Mouse (Mus musculus): Measurements from ENCODE around the gene Hnrnpf. TPM values are rescaled to one million over a fixed set of nuclear protein-coding genes. Genes with fewer than 3 reads are reported as not detected.

Hnrnpf gene
- polyA plus RNA-seq, 1 experiment from 2014 or later, result 463 TPM

DNA sequence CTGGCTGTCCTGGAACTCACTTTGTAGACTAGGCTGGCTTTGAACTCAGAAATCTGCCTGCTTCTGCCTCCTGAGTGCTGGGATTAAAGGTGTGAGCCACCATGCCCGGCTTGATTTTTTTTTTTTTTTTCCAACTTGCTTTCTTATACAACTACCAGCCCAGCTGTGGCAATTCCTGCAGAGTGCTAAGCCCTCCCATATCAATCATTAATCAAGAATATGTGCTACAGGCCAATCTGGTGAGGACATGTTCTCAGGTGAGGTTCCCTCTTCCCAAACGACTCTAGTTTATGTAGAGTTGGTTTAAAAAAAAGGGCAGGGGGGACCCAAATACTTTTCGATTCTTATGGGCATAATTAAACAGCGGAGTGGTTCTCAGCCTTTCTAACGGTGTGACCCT is 2.3 kb upstream of the Hnrnpf start:
- H3K9me3 ChIP-seq, result no peaks in the 10 kb centered on the region
- no peak overlapping the region for H3K27ac ChIP-seq
- 84% methylated on average over 5 of the region's 5 CpGs for WGBS

DNA sequence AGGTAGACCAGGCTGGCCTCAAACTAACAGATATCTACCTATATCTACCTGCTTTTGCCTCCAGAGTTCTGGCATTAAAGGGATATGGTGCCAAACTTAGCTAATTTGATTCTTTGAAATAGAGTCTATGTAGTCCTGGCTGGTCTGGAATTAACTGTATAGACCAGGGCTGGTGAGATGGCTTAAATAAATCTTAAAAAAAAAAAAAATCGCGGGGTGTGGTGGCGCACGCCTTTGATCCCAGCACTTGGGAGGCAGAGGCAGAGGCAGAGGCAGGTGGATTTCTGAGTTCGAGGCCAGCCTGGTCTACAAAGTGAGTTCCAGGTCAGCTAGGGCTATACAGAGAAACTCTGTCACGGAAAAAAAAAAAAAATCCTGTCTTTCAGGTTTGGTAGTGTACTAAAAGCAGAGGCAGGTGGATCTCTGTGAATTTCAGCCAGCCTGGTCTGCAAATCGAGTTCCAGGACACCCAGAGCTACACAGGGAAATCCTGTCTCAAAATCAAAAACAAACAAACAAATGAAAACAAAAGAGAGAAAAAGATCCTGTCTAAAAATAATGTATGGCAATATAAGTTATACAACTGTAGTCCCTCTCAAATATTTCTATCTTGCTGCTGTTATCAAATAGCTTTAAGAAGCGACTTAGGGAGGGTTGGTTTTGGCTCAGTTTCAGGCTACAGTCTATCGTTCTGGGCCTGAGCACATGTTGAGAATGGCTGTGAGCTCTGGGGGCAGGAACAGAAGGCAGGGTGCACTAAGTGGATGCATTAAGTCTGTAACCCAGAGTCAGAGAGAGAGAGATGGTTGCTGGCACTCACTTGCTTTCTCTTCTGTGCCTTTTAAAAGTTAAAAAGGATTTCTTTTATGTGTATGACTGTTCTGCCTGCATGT is 1.6 kb downstream of the Hnrnpf start:
- H3K9ac ChIP-seq, result no peak overlapping the region
- 77% methylated on average over 9 of the region's 9 CpGs for WGBS
- peaks cover 5% of the 10 kb centered on the region; the same call in 1 of the 2 replicates for H3K4me1 ChIP-seq
- H3K4me2 ChIP-seq (replicated peaks), result no peak overlapping the region
- H3K36me3 ChIP-seq, result no peaks in the 10 kb centered on the region
- H3K27ac ChIP-seq, result no peak overlapping the region
- H3K9me3 ChIP-seq, result no peaks in the 10 kb centered on the region
- H3K4me3 ChIP-seq, result no peak overlapping the region
- no peaks in the 10 kb centered on the region for H3K27me3 ChIP-seq (replicated peaks)
- ATAC-seq (ENCODE audit: low FRiP score, low read depth), result no peak

More for the DNA sequence above, 2.3 kb upstream of the Hnrnpf start:
- H3K36me3 ChIP-seq, result no peaks in the 10 kb centered on the region
- H3K9ac ChIP-seq, result no peak overlapping the region
- ATAC-seq (ENCODE audit: low FRiP score, low read depth), result no peak
- no peaks in the 10 kb centered on the region for H3K4me1 ChIP-seq
- no peak overlapping the region for H3K4me2 ChIP-seq (replicated peaks)
- H3K27me3 ChIP-seq (replicated peaks), result no peaks in the 10 kb centered on the region
- no peak overlapping the region for H3K4me3 ChIP-seq

DNA sequence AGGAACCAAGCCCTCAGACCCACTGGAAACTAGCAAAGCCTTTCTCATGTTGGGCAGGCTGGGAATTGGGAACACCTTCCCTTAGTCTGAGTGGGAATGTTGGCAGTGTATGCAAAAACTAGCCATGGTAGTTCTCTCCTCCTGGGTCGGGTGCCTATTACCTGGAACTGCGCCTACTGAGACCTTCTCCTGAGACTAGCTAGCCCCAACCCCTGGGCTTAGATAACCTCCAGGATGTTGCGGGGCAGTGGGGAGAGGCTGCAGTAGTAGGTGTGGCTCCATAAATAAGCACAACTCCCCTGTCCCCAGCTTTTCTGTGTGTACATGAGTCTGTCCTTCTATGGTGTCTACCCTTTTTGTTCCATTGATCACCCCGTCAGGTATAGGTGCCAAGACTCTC is 2.4 kb downstream of the Hnrnpf start:
- no peak overlapping the region for H3K27ac ChIP-seq
- peaks cover 5% of the 10 kb centered on the region; the same call in 1 of the 2 replicates for H3K4me1 ChIP-seq
- no peaks in the 10 kb centered on the region for H3K27me3 ChIP-seq (replicated peaks)
- no peak overlapping the region for H3K4me2 ChIP-seq (replicated peaks)
- H3K36me3 ChIP-seq, result no peaks in the 10 kb centered on the region
- no peak for ATAC-seq (ENCODE audit: low FRiP score, low read depth)
- no peak overlapping the region for H3K4me3 ChIP-seq
- no peak overlapping the region for H3K9ac ChIP-seq
- 81% methylated on average over 4 of the region's 4 CpGs for whole genome bisulfite sequencing
- no peaks in the 10 kb centered on the region for H3K9me3 ChIP-seq

DNA sequence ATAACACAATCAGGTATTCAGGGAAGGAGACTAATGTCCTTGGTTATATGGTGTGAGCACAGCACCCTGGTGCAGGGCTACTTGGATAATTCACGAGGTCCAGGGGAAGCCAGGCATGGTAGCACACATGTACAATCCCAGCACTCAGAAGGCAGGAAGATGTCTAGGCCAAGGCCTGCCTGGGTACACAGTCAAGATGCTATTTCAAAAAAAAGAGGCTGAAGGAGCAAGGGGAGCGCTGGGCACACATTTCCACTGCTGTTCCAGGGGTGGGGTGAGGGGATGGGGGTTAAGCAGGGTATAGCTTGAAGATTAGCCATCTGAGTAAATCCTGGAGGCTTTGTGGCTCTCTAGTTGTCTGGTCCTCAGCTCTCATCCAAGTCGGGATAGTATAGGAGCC is 3.7 kb downstream of the Hnrnpf start:
- H3K4me2 ChIP-seq (replicated peaks), result no peak overlapping the region
- no peaks in the 10 kb centered on the region for H3K36me3 ChIP-seq
- no peak overlapping the region for H3K27ac ChIP-seq
- no peak for ATAC-seq (ENCODE audit: low FRiP score, low read depth)
- H3K9ac ChIP-seq, result no peak overlapping the region
- H3K4me3 ChIP-seq, result no peak overlapping the region
- H3K4me1 ChIP-seq, result peaks cover 17% of the 10 kb centered on the region
- no peaks in the 10 kb centered on the region for H3K9me3 ChIP-seq
- no peaks in the 10 kb centered on the region for H3K27me3 ChIP-seq (replicated peaks)
- 86% methylated on average over 3 of the region's 3 CpGs for WGBS

DNA sequence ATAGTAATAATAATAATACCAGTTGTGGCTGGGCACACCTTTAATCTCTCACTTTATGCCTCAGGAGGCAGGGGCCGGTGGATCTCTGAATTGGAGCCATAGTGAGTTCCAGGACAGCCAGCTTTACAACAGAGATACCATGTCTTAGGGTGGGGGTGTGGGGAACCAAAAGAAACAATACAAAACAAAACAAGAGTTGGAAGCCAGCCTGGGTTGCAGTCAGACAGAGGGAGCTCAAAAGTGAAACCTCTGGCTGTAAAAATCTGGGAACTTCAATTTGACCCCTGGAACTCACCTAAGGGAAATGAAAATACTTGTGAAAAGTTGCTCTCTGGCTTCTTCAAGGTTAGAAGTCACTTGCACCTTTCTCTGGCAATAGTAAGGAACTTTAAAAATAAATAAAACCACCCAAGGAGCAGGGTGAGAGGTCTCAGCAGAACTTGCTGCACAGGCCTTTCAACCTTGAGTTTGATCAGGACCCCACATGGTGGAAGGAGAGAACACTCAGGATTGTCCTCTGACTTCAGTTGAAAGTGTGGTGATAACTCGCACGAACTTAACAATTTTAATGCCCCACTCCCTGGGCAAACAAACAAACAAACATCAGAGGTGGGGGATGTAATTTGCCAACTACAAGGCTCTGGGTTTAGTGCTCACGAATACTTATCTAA is 5.3 kb downstream of the Hnrnpf start:
- Histone ChIP-seq H3K4me3 (0 out of 2 replicates have a peak overlapping the region, but pooled peaks have one; percentile 4), H3K9me3 (no peaks in the 10 kb centered on the region), H3K4me1 (peaks cover 27% of the 10 kb centered on the region), H3K27me3 (replicated peaks) (no peaks in the 10 kb centered on the region), H3K36me3 (no peaks in the 10 kb centered on the region), H3K4me2 (replicated peaks) (peak overlapping the region; percentile 97), H3K27ac (no peak overlapping the region), H3K9ac (peak overlapping the region; percentile 48; the same call in 1 of the 2 replicates)
- no peak for ATAC-seq (ENCODE audit: low FRiP score, low read depth)
- 27% methylated on average over 4 of the region's 4 CpGs for WGBS

- no peaks in the 10 kb centered on the region for H3K27me3 ChIP-seq (replicated peaks)
- H3K4me3 ChIP-seq, result peak overlapping the region; percentile 100
- H3K9me3 ChIP-seq, result no peaks in the 10 kb centered on the region
- ATAC-seq (ENCODE audit: low FRiP score, low read depth), result peak; percentile 42
- H3K27ac ChIP-seq, result no peak overlapping the region; the same call in 1 of the 2 replicates
- H3K4me1 ChIP-seq, result peaks cover 27% of the 10 kb centered on the region
- under 1% methylated on average over 25 of the region's 25 CpGs for WGBS
- peak overlapping the region; percentile 48 for H3K9ac ChIP-seq
- H3K4me2 ChIP-seq (replicated peaks), result peak overlapping the region; percentile 97
- H3K36me3 ChIP-seq, result no peaks in the 10 kb centered on the region
Measured at GRCm38 (mm10) chr6:117906015-117906531, 5.9 kb downstream of the Hnrnpf start.

DNA sequence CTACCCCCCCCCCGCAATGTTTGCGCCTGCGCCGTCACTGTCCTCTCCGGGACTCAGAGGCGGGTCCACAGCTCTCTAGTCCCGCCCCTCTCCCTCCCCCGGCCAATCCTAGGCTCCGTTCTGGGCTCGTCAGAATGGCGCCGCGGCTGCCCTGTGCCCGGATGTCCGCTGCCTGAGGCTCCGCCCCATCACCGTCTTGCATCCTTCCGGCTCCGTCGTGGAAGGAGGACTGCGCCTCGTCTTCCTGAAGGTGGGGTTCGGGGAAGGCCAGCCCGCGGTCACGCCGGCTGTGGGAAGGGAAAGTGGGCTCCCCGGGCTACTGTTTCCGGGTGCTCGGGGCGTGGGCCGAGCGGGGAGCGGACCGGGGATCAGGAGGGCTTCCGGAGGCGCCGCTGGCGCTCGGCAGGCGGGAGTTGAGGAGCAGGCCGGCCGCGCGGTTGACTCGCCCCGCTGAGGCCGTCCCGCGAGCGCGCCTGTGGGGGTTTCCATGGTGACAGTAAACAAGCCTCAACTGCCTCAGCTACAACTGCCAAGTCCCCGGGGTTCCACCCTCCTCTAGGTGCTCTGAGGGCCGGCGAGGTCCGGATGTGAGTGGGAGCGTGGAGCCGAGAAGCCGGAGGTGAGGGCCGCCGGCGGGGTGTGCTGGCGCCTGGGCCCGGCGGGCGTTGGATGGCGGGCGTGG is 6.6 kb downstream of the Hnrnpf start:
- H3K9ac ChIP-seq, result peak overlapping the region; percentile 93
- H3K4me1 ChIP-seq, result peaks cover 27% of the 10 kb centered on the region
- no peaks in the 10 kb centered on the region for H3K36me3 ChIP-seq
- peak overlapping the region; percentile 100 for H3K4me3 ChIP-seq
- peak overlapping the region; percentile 80 for H3K27ac ChIP-seq
- peak; percentile 98 for ATAC-seq (ENCODE audit: low FRiP score, low read depth)
- no peaks in the 10 kb centered on the region for H3K27me3 ChIP-seq (replicated peaks)
- no peaks in the 10 kb centered on the region for H3K9me3 ChIP-seq
- H3K4me2 ChIP-seq (replicated peaks), result peak overlapping the region; percentile 97
- WGBS, result under 1% methylated on average over 64 of the region's 68 CpGs

- no peaks in the 10 kb centered on the region for H3K9me3 ChIP-seq
- H3K27me3 ChIP-seq (replicated peaks), result no peaks in the 10 kb centered on the region
- peaks cover 27% of the 10 kb centered on the region for H3K4me1 ChIP-seq
- under 1% methylated on average over 70 of the region's 77 CpGs for WGBS
- H3K36me3 ChIP-seq, result no peaks in the 10 kb centered on the region
- peak overlapping the region; percentile 97 for H3K4me2 ChIP-seq (replicated peaks)
- ATAC-seq (ENCODE audit: low FRiP score, low read depth), result peak; percentile 52
- peak overlapping the region; percentile 80 for H3K27ac ChIP-seq
- H3K4me3 ChIP-seq, result peak overlapping the region; percentile 100
- H3K9ac ChIP-seq, result peak overlapping the region; percentile 93
Measured at GRCm38 (mm10) chr6:117907301-117907978, 7.3 kb downstream of the Hnrnpf start.

DNA sequence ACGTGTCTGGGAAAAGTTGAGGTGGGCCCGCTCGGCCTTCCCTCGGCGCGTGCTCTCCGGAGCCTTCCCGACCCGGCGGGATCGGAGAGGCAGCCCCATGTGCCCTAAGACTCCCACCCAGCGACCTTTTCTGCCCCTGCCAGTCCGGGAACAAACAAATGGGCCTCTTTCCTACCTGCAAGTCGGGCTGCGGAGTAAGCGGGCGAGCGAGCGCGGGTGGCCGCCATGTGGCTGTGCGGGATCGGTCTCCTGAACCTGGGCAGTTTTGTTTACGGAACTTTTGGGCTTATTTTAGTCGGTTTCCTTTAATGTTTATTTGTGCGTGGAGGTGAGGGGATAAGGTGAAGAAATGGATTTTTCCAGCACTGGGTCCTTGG is 7.8 kb downstream of the Hnrnpf start:
- H3K4me1 ChIP-seq, result peaks cover 27% of the 10 kb centered on the region
- peak overlapping the region; percentile 97 for H3K4me2 ChIP-seq (replicated peaks)
- H3K9me3 ChIP-seq, result no peaks in the 10 kb centered on the region
- no peaks in the 10 kb centered on the region for H3K36me3 ChIP-seq
- H3K27ac ChIP-seq, result no peak overlapping the region
- no peaks in the 10 kb centered on the region for H3K27me3 ChIP-seq (replicated peaks)
- no peak for ATAC-seq (ENCODE audit: low FRiP score, low read depth)
- peak overlapping the region; percentile 93 for H3K9ac ChIP-seq
- WGBS, result under 1% methylated on average over 26 of the region's 26 CpGs
- H3K4me3 ChIP-seq, result peak overlapping the region; percentile 100

DNA sequence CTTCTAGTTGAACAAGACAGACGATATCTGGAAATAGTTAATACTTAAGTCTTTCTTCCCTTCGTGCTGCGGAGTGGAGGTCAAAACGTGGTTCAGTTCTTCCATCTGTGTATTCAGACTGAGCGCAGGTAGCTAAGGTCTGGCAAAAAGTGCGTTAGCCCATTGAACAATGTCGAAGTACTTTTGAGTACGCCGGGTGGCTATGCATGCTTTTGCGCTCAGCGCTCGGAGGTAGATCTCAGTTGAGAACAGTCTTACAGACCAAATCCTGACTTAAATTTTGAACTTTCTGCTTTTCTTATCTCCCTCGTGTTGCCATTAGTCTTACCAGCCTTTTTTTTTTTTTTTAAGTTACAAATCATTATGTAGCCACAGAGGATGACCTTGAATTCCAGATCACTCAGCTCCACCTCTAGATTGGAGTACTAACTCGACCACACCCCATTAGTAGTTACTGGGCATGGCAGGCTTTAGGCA is 8.3 kb downstream of the Hnrnpf start:
- H3K4me3 ChIP-seq, result peak overlapping the region; percentile 100
- H3K4me2 ChIP-seq (replicated peaks), result peak overlapping the region; percentile 97
- no peaks in the 10 kb centered on the region for H3K36me3 ChIP-seq
- H3K9ac ChIP-seq, result peak overlapping the region; percentile 93
- WGBS, result under 1% methylated on average over 14 of the region's 14 CpGs
- no peaks in the 10 kb centered on the region for H3K27me3 ChIP-seq (replicated peaks)
- H3K27ac ChIP-seq, result no peak overlapping the region
- peaks cover 27% of the 10 kb centered on the region for H3K4me1 ChIP-seq
- H3K9me3 ChIP-seq, result no peaks in the 10 kb centered on the region
- ATAC-seq (ENCODE audit: low FRiP score, low read depth), result no peak

GRCm38 (mm10) chr6:117910120-117910661 is 10.1 kb downstream of the Hnrnpf start:
- H3K9ac ChIP-seq, result no peak overlapping the region
- peaks cover 27% of the 10 kb centered on the region for H3K4me1 ChIP-seq
- no peak overlapping the region for H3K4me2 ChIP-seq (replicated peaks)
- H3K27me3 ChIP-seq (replicated peaks), result no peaks in the 10 kb centered on the region
- H3K4me3 ChIP-seq, result no peak overlapping the region
- no peak for ATAC-seq (ENCODE audit: low FRiP score, low read depth)
- 91% methylated on average over 6 of the region's 6 CpGs for WGBS
- H3K27ac ChIP-seq, result no peak overlapping the region
- H3K36me3 ChIP-seq, result no peaks in the 10 kb centered on the region
- H3K9me3 ChIP-seq, result no peaks in the 10 kb centered on the region

All from neural tube, embryonic 12.5 days (tissue).